Mouse (Mus musculus) gastrocnemius, postnatal 14 days (tissue): Measurements from ENCODE around the gene Cmpk2. TPM values are rescaled to one million over a fixed set of nuclear protein-coding genes. Genes with fewer than 3 reads are reported as not detected.
"Not testable (repeated sequence)": the region's sequence is repeated elsewhere in the genome, so short reads cannot be mapped to it uniquely, and the experiment has no call there.

ENCODE experiments used
- DNase-seq: peaks from one replicate; pipeline ENCODE4 v3.0.0; 2021; ENCODE audit warnings: mixed read lengths
- intact Hi-C: fragments of 180-260 bp; cut with DNase I; formaldehyde crosslinking; loops from one replicate; pipeline ENCODE4 v1.15.1; 2025; ENCODE audit warnings: low total_unique reads
- long read RNA-seq, 2 experiments: library from polyadenylated mRNA; stranded (forward); transcript quantifications; one replicate each; pipeline ENCODE4 v2.0.0; 2021
- total RNA-seq, 2 experiments: library from RNA; stranded (reverse); gene quantifications; 2 replicates each; pipeline ENCODE4 v1.2.3; 2021

Cmpk2 gene
- 1 to 10 TPM; 2.9 to 3.0 TPM for total RNA-seq
- long read RNA-seq, experiment 1, transcript Cmpk2-201 (5 exons, 3,200 nt): major isoform, 5 of 7 reads
- long read RNA-seq, experiment 1, partial matches to known transcripts: 2 of 7 reads
- long read RNA-seq, experiment 1, other reads (novel, unspliced or antisense): 0 of 7 reads
- long read RNA-seq, experiment 2, transcript Cmpk2-201 (5 exons, 3,200 nt): major isoform, 6 of 6 reads
- long read RNA-seq, experiment 2, partial matches to known transcripts: 0 of 6 reads
- long read RNA-seq, experiment 2, other reads (novel, unspliced or antisense): 0 of 6 reads

DNA sequence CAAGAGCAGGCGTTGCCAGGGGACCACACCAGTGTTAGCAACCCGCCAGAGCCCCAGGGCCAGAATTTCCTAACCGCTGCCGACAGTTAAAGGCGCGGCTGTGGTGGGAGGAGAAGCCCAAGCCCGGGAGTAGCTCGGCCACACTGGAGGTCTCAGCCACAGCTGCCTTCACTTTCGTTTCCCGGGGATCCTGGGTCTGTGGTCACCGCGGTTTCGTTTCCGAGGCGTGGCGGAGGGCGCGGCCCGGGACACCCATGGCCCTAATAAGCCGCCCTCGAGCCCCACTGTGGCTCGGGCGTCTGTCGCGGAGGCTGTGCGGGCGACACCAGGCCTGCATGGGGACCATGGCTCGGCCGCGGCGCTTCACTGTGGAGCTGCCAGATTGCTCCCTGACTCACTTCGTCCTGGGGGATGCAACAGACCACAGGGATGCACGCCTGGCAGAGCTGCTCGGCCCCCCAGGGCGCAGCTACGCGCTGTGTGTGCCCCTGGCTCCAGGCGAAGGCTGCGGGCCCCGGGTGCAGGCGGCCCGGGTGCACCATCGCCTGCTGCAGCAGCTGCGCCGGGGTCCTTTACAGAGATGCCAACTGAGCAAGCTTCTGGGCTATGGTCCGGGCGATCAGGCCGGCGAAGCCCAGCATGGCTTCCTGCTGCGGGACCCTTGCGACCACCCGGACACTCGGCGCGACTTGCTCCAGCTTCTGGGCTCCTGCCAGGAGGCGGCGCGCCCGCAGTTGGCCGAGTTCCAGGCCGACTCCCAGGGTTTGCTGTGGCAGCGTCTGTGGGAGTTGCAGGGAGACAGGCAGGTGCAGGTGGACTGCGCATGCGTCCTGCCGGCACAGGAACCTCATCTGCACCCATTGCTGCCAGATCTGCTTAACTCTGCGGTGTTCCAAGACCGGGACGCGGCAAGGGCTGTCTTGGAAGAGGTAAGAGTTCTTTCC, at the start of gene Cmpk2:
Cmpk2 (plus strand) TSS at position 107 of the 944 bp plus-strand sequence.
- intact Hi-C loops: no loop called here
- peak; percentile 78 for DNase-seq

DNA sequence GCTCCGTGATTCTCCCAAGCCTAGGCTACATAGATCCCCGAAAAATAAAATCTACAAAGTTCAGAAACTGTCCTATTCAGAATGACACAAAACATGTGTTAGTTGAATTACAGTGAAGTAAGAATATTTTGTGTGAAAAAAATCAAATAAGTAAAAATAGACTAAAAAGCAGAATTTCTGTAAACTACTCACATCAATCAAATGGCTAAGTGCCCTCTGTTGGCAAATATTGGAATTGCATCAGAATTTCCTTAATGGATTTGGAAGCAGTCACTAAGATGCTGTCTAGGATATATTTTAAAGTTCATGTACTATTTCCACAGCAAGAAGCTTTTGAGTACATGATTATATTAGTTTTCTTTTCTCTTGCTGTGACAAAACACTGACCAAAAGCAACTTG, 44.2 kb upstream of the Cmpk2 start:
- DNase-seq: no peak
- intact Hi-C loops: no loop called here

DNA sequence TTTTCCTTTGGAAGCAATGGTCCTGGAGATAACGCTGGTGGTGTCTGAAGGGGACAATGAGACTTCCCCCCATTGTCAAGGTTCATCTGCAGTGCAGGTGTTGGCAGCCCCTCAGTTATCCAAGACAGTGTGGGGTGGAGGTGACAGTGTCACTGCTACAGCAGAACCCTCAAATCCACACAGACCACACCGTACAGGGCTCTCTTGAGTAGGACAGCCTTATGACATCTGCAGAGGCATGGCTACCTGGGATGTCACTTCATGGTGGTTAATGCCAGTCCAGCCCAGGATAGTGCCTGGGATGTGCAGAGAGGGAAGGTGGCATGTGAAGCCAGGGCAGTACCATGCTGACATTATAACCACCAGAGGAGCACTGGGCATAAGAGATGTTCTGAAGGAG, 40.2 kb upstream of the Cmpk2 start:
- intact Hi-C loops, DNase-seq: not testable (repeated sequence)

DNA sequence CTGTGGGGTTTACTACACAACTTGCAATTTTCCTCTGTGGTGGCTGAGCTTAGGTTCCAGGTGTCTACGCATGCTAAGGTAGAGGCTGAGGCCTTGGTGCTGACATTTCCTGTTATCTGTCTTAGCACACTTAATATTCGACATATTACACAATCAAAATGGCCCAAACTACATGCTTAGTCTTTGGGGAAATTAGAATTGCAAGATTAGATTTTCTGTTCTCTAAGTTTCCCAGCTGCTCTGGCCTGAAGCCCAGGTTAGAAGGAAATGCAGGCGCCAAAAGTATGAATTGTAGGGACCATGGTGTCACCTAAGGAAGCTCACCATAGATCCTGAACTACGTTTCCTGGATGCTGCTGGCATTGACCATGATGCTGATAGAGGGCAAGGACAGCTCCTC, 32.7 kb upstream of the Cmpk2 start:
- intact Hi-C loops: no loop called here
- peak; percentile 40 for DNase-seq

DNA sequence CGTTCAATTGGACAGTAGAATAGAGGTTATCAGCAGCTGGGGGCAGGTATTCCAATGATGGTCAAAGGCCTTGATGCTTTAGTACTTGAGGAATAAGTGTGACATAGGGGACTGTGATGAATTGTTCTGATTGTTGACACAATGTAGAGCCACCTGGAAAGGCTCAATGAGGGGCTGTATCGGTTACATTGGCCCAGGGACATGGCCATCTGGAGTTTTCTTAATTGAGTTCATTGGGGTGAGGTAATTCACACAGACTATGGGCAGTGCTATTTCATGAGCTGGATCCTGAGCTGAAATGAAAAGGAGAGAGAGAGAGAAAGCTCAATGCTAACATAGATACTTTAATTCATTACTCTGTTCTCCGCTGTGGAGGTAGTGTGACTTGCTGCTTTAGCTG, 31.1 kb upstream of the Cmpk2 start:
- intact Hi-C loops: no loop called here
- no peak for DNase-seq

DNA sequence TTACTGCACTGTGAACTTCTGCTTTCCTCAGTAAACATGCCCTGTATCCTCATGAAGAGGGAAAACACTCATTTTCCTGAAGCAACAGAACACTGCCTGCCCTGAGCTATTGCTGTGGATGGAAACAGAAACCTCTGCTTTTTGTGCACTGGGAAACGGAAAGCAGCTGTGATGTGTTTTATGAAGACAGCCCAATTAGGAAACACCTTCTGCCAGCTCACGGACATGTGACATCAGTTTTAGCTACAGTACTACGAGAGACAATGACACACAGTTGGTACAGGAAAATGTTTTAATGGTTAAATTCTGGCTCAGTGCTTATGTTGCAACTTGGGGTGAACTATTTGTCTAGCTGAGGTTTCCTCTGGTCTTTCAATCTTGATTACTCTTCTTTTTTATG, 29.6 kb upstream of the Cmpk2 start:
- intact Hi-C loops: no loop called here
- no peak for DNase-seq

DNA sequence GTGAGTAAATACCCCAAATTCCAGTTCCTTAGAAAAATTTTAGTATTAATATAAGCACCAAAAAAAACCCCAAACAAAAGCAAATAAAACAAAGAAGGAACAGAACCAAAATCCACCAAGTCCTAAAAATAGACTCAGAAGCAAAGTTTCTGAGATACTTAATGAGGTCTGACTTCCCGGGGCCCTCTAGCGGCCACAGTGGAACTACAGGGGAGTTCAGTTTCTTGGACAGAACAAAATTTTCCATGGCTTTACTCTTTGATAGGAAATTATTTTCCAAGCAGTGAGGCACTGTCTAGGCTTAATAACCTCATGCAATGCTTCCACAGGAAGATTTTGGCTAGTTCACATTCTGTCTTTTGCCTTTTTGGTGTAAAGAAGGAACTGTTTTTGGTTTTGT, 24.9 kb upstream of the Cmpk2 start:
- DNase-seq: peak; percentile 82
- intact Hi-C loops: no loop called here

DNA sequence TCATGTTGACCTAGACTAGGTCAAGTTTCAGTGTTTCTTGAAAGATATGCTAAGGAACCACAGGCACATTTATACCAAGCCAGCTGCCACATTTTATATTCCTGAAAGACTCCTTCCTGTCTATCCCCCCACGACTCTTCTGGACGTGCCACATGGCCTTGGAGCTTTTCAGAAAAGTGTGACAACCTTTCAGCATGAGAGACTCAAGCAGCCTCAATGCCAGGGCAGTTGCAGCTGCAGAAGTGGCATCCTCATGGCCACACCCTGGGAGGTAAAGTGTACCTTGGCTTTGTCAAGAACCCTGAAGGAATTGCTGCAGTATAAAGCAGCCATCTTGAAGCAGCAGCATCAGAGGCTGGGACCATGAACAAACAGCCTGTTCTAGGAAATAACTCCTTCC, 24.5 kb upstream of the Cmpk2 start:
- DNase-seq: no peak

DNA sequence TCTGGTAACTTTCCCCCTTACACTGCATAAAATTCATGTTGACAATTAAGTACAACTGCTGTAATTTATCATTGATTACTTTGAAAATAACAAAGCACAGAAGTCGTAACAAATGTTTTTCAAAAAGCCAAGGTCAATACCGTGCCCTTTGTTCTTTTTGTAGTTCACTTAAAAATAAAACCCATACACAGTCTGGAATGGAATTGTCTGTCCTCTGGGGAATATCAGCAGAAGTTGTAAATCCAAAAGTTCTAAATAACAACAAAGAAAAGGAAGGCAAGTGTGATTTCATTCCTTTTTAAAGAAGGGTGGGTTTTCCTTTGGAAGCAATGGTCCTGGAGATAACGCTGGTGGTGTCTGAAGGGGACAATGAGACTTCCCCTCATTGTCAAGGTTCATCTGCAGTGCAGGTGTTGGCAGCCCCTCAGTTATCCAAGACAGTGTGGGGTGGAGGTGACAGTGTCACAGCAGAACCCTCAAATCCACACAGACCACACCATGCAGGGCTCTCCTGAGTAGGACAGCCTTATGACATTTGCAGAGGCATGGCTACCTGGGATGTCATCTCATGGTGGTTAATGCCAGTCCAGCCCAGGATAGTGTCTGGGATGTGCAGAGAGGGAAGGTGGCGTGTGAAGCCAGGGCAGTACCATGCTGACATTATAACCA, 22.5 kb upstream of the Cmpk2 start:
- no peak for DNase-seq
- intact Hi-C loops: no loop called here

More for the DNA sequence above, 24.5 kb upstream of the Cmpk2 start:
- intact Hi-C loops: no loop called here

DNA sequence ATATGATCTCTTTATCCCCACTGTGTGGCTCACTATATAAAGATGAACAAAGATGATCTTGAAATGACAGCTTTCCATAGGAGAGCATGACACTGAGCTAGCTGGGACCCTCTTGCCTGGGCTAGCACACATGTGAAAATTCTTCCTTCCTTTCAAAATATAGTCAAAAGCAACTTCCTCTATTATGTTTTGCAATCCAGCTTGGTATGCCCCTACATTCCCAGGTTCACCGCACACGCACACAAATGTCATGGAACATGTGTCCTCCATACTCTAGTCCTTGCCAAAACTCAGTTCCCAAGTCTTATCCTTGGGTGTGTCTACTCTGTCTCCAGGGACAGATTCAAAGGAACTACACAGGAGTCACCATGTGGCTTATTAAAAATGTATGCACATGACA, 19.5 kb upstream of the Cmpk2 start:
- no peak for DNase-seq
- intact Hi-C loops: no loop called here

DNA sequence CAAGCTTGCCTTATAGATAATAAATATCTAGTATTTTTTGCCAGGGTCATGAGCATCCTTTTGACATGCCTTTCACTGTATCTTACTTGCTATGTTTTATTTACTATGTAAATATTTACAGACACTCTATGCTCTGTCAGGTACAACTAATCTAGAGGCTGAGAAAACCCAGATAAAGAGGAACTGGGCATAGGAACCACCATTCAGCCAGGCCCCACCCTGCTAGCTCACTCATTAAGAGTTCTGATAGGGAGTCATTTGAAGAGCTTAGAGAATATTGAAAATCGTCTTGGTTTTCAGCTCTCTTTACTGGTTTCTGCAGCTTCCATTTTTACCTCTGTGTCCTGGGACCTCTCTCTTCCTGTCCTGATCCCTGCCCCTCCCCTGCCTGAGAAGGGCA, 17.9 kb upstream of the Cmpk2 start:
- DNase-seq: no peak
- intact Hi-C loops: no loop called here

DNA sequence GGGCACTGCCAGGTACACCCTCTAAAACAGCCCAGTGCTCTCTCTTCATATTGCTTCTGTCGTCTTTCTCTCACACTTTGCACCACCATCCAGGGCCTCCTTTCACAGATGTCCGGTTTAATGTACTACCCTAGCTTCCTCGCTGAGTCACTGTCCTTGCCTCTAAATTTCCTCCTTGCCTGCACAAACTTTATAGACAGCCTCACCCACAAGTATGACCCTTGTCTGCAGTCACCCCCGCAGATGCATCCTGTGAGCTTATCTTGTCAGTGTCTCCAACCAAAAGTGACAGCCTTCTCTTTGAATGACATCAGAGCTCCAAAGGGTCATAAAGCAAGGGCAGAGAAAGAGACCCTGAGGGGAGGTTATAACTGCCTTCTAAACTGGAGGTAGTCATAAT, 16.1 kb upstream of the Cmpk2 start:
- intact Hi-C loops: no loop called here
- no peak for DNase-seq

DNA sequence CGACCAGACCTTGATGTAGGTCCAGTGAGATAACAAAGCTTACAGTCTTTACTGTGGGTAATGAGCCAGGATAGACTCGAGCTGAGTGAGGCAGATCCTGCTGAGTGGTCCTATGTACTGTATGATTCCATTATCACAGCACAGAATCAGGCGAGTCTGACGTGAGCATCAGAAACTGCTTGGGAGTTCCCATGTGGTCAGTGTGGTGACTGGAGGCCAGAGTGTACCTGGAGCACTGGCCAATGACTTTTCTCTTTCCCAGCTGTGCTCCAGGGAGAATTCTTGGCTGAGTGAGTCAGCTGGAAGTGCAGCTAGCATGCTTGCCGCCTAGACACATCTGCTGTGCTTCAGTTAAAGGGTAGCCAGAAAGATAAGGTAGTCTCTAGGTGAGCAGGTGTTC, 14.3 kb upstream of the Cmpk2 start:
- intact Hi-C loops: no loop called here
- no peak for DNase-seq

DNA sequence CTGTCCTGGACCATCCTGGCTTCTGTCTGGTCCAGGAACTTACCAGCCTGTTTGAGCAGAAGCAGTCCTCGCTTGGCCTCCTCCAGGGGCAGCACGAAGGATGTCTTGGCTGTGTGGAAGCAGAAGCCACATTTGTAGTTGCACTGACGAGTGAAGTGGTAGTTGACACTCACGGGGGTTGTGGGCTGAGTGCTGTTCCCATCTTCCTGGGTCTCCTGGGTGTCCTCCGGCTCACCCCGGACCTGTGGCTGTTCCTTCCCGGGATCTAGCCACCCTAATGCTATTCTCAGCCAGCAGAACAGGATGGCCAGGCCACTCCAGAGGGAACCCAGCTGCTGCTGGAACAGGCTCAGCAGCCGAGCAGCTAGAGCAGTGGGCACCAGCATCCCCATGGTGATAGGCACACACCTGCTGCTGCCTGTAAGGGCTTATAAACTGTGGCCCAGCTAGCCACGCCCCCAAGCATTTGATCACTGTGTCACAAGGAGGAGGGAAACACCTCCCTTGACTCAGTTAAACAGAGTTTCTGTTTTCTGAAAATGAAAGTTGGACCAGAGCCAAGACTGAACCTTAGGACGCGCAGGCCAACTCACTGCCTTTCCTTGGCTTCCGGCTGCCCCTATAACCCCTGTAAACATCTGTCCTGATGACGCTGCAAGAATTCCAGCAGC, 12.8 kb upstream of the Cmpk2 start, which contains the start of gene Rsad2:
Rsad2 (minus strand) TSS at position 425 of the 671 bp plus-strand sequence.
- peak; percentile 72 for DNase-seq

DNA sequence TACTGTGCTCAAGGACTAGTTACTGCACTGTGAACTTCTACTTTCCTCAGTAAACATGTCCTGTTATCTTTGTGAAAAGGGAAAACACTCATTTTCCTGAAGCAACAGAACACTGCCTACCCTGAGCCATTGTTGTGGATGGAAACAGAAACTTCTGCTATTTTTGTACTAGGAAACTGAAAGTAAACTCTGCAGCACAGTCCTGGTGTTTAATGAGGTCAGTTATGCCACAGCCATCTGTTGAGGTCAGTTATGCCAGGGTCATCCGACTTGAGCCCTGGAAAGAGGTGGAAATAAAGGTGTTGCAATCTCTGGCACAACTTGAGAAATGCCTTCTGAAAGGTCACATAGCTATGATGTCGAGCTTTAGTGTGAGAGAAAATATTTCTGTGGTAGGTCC, 8.9 kb upstream of the Cmpk2 start:
- intact Hi-C loops: no loop called here
- DNase-seq: no peak

More for the DNA sequence above, 12.8 kb upstream of the Cmpk2 start, which contains the start of gene Rsad2:
- intact Hi-C loops: no loop called here

DNA sequence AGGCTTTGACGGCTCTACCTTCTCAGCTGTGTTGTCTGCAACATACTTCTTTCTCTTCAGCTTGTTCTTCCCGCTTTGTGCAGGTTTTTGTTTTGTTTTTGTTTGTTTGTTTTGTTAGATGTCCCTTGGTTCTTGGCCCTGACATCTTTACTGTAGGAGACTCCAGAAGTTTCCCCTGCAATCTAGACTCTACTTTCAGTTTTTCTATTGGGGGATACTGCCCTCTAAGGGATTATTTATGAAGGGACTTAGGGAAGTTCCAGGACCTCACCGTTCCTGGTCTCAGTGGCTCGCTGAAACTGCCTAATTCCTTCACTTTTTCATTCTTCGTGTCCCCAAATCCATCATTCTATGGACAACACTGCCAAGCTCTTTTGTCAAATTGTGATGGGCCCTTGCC, 3.4 kb upstream of the Cmpk2 start:
- intact Hi-C loops: no loop called here
- no peak for DNase-seq

DNA sequence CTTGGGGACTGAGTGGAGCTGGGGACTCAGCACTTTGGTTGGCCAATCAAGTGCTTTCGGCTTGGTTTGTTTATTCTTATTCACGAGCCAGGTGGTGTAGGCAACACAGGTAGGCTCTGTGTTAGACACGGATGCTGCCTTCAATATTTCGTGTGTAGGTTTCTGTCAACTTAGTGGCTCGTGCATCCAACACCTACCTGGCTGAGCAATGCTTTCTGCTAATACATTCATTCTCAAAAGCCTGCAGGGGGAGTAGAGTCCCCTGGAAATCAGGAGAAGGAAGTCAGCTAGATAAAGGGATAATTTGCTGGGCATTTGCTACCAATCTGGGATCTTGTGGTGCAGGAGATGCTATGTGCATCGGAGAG, 1.0 kb downstream of the Cmpk2 start:
- intact Hi-C loops: no loop called here

DNA sequence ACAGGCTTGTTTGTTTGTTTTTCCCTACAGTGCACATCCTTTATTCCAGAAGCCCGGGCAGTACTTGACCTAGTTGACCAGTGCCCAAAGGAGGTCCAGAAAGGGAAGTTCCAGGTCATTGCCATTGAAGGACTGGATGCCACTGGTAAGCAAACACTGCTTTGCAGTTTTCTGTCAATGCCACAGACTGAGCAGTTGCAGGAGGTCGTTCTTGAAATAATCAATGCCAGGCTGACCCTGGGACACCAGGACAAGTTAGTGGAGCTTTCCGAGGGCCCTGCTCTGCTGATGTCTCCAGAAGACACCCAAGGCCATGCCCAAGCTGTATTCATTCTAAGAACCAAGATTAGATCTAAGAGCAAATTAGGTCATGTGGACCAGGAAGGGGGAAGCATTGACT, 2.4 kb downstream of the Cmpk2 start:
- DNase-seq: no peak
- intact Hi-C loops: no loop called here

More for the DNA sequence above, 1.0 kb downstream of the Cmpk2 start:
- no peak for DNase-seq

DNA sequence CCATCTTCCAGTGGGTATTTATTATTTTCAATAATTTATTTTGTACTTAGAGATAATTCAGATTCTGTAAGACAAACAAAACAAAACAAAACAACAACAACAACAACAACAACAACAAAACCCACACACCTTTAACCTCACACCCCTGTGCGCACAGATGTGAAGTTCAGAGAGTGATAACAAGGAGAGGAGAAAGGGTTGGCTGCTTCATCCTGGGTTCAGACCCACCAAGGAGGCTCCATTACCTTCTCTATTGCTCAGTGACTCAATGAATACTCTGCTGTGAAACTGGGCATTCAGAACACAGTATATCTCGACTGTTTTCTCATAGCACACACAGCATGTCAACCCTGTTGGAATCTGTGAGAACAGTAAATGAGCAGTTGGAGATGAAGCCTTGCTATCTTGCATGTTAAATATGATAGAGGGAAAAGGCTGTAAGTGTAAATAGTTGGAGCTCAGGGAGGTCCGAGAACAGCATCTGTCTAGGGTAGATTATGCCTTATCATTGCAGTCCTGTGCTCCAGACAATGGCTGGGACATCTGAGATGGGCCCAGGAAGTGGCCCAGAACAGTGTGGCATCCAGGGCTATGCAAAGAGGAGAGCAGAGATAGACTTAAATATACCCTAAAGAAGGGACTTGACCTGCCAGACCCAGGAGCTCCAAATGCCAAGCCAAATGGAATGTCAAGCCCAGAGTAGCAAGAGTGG, 3.9 kb downstream of the Cmpk2 start:
- intact Hi-C loops: no loop called here
- DNase-seq: no peak
